Mouse (Mus musculus): ENCODE measurements at regions not wholly inside any gene's neighbourhood (a gene's known extent, or its start where the extent isn't known, plus 50 kb on each side); places are given as distances from the start of the nearest gene placed in this dataset.

DNA sequence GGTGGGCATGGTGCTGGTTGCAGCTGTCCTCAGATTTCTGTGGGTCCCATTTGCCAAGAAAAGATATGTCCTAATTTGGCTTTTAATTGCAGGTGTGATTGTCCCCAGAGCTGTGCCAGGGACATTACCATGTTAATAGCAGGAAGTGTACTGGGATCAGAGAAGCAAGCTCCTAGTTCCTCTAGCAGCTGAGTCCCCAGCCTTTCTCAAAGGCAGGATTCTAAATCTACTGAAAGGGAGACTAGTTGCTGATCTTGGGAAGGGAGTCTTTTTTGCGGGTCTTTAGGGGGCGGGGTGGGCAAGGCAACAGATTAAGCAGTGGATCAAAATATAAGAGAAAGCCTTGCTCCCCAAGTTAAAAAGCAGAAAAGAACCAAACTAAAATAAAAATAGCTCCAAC lies 122.3 kb upstream of the Ankrd55 start:
- no peaks in the 10 kb centered on the region for H3K9me3 ChIP-seq (ENCODE audit: control insufficient read depth, low read depth, low read length)
- H3K36me3 ChIP-seq (ENCODE audit: control insufficient read depth, insufficient read depth, low read length), result no peaks in the 10 kb centered on the region
- ATAC-seq (ENCODE audit: insufficient number of reproducible peaks, insufficient read depth, low FRiP score, low read depth), result no peak
- H3K27ac ChIP-seq (ENCODE audit: low read length), result no peak overlapping the region
- H3K27me3 ChIP-seq (ENCODE audit: control insufficient read depth, insufficient read depth, low read length), result no peaks in the 10 kb centered on the region
- H3K4me1 ChIP-seq (ENCODE audit: control insufficient read depth, insufficient read depth, low read length), result no peaks in the 10 kb centered on the region
- no peak overlapping the region for H3K9ac ChIP-seq (replicated peaks; ENCODE audit: low read depth, low read length)
- 81% methylated on average over 2 of the region's 2 CpGs for WGBS
- no peak overlapping the region for H3K4me2 ChIP-seq (replicated peaks; ENCODE audit: low read depth, low read length)
- H3K4me3 ChIP-seq (ENCODE audit: low read depth, low read length), result no peak overlapping the region

DNA sequence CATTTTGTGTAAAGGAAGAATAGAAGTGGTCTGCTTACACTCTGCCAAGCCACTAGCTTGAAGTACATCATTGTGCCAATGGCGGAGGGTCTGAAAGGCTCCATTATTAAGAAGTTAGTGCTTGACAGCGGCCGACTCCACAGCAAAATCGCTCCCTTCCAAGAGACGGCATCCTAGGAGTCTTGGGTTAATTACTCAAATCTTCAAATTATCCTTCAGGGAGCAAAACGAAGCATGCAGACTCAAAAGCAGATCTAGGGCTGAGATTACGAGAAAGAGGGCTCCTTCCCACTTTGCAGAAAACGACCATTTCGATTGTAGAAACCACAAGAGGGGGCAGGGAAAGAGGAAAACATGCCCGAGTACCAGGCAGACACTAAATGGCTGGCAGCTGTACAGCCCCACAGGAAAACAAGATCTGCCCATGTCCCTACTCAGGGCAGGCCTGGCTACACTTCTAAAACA lies 121.9 kb upstream of the Ankrd55 start:
- Histone ChIP-seq H3K9ac (replicated peaks; ENCODE audit: low read depth, low read length) (no peak overlapping the region), H3K27me3 (ENCODE audit: control insufficient read depth, insufficient read depth, low read length) (no peaks in the 10 kb centered on the region), H3K4me2 (replicated peaks; ENCODE audit: low read depth, low read length) (no peak overlapping the region), H3K4me3 (ENCODE audit: low read depth, low read length) (no peak overlapping the region), H3K27ac (ENCODE audit: low read length) (no peak overlapping the region), H3K9me3 (ENCODE audit: control insufficient read depth, low read depth, low read length) (no peaks in the 10 kb centered on the region), H3K4me1 (ENCODE audit: control insufficient read depth, insufficient read depth, low read length) (no peaks in the 10 kb centered on the region), H3K36me3 (ENCODE audit: control insufficient read depth, insufficient read depth, low read length) (no peaks in the 10 kb centered on the region)
- WGBS, result 74% methylated on average over 10 of the region's 10 CpGs
- ATAC-seq (ENCODE audit: insufficient number of reproducible peaks, insufficient read depth, low FRiP score, low read depth), result no peak

DNA sequence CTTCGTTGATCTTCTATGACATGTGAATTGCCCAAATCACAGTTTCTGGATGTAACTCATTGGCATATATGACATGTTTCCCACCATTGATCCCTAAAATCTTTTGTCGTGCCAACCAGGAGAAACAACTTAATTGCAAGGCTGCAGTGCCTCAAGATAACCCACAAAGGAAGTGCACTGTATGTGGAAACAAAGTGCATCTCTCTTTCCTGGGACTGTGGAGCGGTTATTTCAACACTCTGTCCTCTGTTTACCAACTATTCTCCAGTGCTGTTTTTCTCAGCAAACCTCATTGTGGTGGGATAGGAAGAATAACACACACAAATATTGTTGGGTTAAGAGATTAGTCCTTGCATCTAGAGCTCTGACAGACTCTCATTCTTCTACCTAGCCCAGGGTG lies 119.8 kb upstream of the Ankrd55 start:
- Histone ChIP-seq H3K36me3 (ENCODE audit: control insufficient read depth, insufficient read depth, low read length) (no peaks in the 10 kb centered on the region), H3K9ac (replicated peaks; ENCODE audit: low read depth, low read length) (no peak overlapping the region), H3K4me3 (ENCODE audit: low read depth, low read length) (no peak overlapping the region), H3K27ac (ENCODE audit: low read length) (no peak overlapping the region), H3K9me3 (ENCODE audit: control insufficient read depth, low read depth, low read length) (no peaks in the 10 kb centered on the region), H3K27me3 (ENCODE audit: control insufficient read depth, insufficient read depth, low read length) (no peaks in the 10 kb centered on the region), H3K4me1 (ENCODE audit: control insufficient read depth, insufficient read depth, low read length) (no peaks in the 10 kb centered on the region), H3K4me2 (replicated peaks; ENCODE audit: low read depth, low read length) (no peak overlapping the region)
- WGBS, result 83% methylated on average over 3 of the region's 3 CpGs
- no peak for ATAC-seq (ENCODE audit: insufficient number of reproducible peaks, insufficient read depth, low FRiP score, low read depth)

DNA sequence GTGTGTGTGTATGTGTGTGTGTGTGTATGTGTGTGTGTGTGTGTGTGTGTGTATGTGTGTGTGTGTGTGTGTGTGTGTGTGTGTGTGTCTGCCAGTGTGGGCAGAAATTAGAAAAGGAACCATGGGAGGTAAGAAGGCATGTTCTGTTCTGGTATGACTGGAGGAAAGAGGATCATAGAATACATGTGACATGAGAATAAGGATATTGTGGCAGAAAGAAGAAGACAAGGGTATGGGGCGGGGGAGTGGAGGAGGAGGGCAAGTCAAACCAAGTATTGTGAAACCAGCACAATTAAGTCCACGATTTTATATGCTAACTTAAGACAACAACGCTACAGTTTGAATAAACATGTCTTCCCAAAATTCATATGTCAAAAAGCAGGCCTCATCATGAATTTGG lies 117.4 kb upstream of the Ankrd55 start:
- ATAC-seq (ENCODE audit: insufficient number of reproducible peaks, insufficient read depth, low FRiP score, low read depth), result no peak
- no peaks in the 10 kb centered on the region for H3K4me1 ChIP-seq (ENCODE audit: control insufficient read depth, insufficient read depth, low read length)
- no peaks in the 10 kb centered on the region for H3K9me3 ChIP-seq (ENCODE audit: control insufficient read depth, low read depth, low read length)
- H3K36me3 ChIP-seq (ENCODE audit: control insufficient read depth, insufficient read depth, low read length), result no peaks in the 10 kb centered on the region
- H3K27ac ChIP-seq (ENCODE audit: low read length), result no peak overlapping the region
- WGBS, result 91% methylated on average over 3 of the region's 3 CpGs
- no peak overlapping the region for H3K4me2 ChIP-seq (replicated peaks; ENCODE audit: low read depth, low read length)
- H3K4me3 ChIP-seq (ENCODE audit: low read depth, low read length), result no peak overlapping the region
- H3K9ac ChIP-seq (replicated peaks; ENCODE audit: low read depth, low read length), result no peak overlapping the region
- no peaks in the 10 kb centered on the region for H3K27me3 ChIP-seq (ENCODE audit: control insufficient read depth, insufficient read depth, low read length)

DNA sequence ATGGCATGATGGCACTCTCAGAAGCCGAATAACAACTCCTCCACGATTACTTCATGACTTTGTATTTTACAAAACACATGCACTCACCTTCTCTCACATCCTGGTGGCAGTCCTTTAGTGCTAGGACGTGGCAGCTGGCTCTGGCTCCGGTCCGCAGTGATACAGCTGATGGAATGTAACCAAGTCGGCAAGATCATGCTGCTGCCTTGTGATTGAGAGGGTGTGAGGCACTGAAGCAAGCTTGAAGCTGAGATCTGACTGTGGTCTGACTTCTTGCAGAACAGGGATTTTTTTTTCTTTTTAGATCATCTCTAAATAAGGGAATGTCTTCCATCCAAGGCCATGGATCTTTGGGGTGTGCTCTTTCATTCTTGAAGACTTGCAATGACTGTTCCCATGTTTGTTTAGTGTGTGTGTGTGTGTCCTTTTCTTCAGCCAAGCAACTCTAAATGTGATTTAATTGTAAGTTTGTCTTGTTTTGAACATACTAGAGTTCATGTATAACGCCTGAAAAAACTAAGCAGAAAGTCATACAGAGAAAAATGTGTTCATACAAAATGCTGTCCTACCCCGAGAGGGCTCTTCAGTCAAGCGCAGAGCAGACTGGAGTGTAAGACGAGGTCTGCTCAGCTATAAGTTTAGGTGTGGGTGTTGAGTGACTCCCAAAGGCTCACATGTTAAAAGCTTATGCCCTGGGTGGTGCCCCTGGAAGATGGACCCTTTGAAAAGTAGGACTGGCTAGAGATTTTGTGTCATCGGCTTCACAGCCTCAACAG lies 116.1 kb upstream of the Ankrd55 start:
- WGBS, result 79% methylated on average over 11 of the region's 11 CpGs
- Histone ChIP-seq H3K4me3 (ENCODE audit: low read depth, low read length) (no peak overlapping the region), H3K27ac (ENCODE audit: low read length) (no peak overlapping the region), H3K9ac (replicated peaks; ENCODE audit: low read depth, low read length) (no peak overlapping the region), H3K9me3 (ENCODE audit: control insufficient read depth, low read depth, low read length) (no peaks in the 10 kb centered on the region), H3K36me3 (ENCODE audit: control insufficient read depth, insufficient read depth, low read length) (no peaks in the 10 kb centered on the region), H3K4me2 (replicated peaks; ENCODE audit: low read depth, low read length) (no peak overlapping the region), H3K4me1 (ENCODE audit: control insufficient read depth, insufficient read depth, low read length) (no peaks in the 10 kb centered on the region), H3K27me3 (ENCODE audit: control insufficient read depth, insufficient read depth, low read length) (no peaks in the 10 kb centered on the region)
- ATAC-seq (ENCODE audit: insufficient number of reproducible peaks, insufficient read depth, low FRiP score, low read depth), result no peak

DNA sequence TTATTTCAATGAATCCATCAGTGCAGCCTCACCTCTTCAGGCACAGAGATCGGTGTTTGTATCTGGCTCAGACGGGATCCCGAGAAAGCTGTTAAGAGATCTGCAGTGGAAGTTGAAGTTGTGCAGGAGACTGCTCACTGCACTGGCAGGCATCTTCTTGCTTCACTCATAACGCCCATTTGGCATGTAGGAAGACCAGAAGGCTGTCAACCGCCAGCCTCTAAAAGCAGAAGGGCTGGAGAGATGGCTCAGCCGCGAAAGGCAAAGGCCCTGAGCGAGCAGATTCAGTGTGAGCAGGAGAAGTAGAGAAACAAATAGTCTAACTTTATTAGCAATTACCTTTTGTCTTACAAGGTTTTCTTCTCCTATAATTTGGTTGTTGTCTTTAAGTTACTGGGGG lies 114.3 kb upstream of the Ankrd55 start:
- Histone ChIP-seq H3K4me1 (ENCODE audit: control insufficient read depth, insufficient read depth, low read length) (no peaks in the 10 kb centered on the region), H3K9me3 (ENCODE audit: control insufficient read depth, low read depth, low read length) (no peaks in the 10 kb centered on the region), H3K27ac (ENCODE audit: low read length) (no peak overlapping the region), H3K27me3 (ENCODE audit: control insufficient read depth, insufficient read depth, low read length) (no peaks in the 10 kb centered on the region), H3K4me2 (replicated peaks; ENCODE audit: low read depth, low read length) (no peak overlapping the region), H3K36me3 (ENCODE audit: control insufficient read depth, insufficient read depth, low read length) (no peaks in the 10 kb centered on the region), H3K9ac (replicated peaks; ENCODE audit: low read depth, low read length) (no peak overlapping the region), H3K4me3 (ENCODE audit: low read depth, low read length) (no peak overlapping the region)
- WGBS, result 76% methylated on average over 8 of the region's 8 CpGs
- ATAC-seq (ENCODE audit: insufficient number of reproducible peaks, insufficient read depth, low FRiP score, low read depth), result no peak

DNA sequence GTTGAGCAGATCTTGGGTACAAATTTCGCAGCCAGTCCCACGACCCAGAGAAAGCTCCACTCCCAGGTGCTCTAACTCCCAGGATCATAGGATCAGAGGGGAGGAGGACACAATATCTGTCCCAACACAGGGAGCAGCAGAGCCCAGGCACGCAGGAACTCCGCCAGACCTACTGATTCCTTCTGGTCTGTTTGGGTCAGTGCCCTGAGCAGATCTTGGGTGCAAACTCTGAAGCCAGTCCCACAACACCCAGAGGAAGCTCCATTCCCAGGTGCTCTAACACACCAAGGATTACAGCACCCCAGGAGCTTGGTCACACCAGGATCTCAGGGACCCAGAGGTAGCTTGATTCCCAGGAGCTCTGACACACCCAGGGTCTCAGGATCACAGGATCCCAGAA lies 110.2 kb upstream of the Ankrd55 start:
- ATAC-seq (ENCODE audit: insufficient number of reproducible peaks, insufficient read depth, low FRiP score, low read depth), result no peak
- H3K27me3 ChIP-seq (ENCODE audit: control insufficient read depth, insufficient read depth, low read length), result no peaks in the 10 kb centered on the region
- no peaks in the 10 kb centered on the region for H3K4me1 ChIP-seq (ENCODE audit: control insufficient read depth, insufficient read depth, low read length)
- H3K4me2 ChIP-seq (replicated peaks; ENCODE audit: low read depth, low read length), result no peak overlapping the region
- H3K9me3 ChIP-seq (ENCODE audit: control insufficient read depth, low read depth, low read length), result no peaks in the 10 kb centered on the region
- H3K36me3 ChIP-seq (ENCODE audit: control insufficient read depth, insufficient read depth, low read length), result no peaks in the 10 kb centered on the region
- WGBS, result 92% methylated on average over 4 of the region's 4 CpGs
- H3K27ac ChIP-seq (ENCODE audit: low read length), result no peak overlapping the region
- no peak overlapping the region for H3K4me3 ChIP-seq (ENCODE audit: low read depth, low read length)
- H3K9ac ChIP-seq (replicated peaks; ENCODE audit: low read depth, low read length), result no peak overlapping the region

DNA sequence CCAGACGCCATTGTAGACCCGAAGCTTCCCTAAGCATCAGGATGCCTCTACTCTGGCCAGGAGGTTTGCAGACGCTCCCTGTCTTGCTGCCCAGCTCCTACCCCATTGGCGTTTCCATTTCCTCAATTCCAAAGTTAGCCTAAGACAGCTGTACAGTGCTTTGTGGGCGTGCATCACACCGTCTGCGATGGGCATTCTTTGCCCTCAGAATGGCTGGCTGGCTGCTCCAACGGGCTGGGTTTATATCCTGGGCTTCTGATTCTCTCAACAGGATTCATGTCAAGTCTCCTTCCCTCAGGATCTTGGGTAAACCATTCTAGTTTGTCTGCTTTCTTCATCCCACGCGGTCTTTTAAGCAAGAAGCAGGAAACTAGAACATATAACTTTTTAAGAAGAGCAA lies 104.3 kb upstream of the Ankrd55 start:
- H3K27ac ChIP-seq (ENCODE audit: low read length), result no peak overlapping the region
- H3K4me3 ChIP-seq (ENCODE audit: low read depth, low read length), result no peak overlapping the region
- no peaks in the 10 kb centered on the region for H3K9me3 ChIP-seq (ENCODE audit: control insufficient read depth, low read depth, low read length)
- peaks cover 9% of the 10 kb centered on the region; the same call in 1 of the 2 replicates for H3K4me1 ChIP-seq (ENCODE audit: control insufficient read depth, insufficient read depth, low read length)
- no peak overlapping the region for H3K4me2 ChIP-seq (replicated peaks; ENCODE audit: low read depth, low read length)
- H3K27me3 ChIP-seq (ENCODE audit: control insufficient read depth, insufficient read depth, low read length), result no peaks in the 10 kb centered on the region
- no peaks in the 10 kb centered on the region for H3K36me3 ChIP-seq (ENCODE audit: control insufficient read depth, insufficient read depth, low read length)
- ATAC-seq (ENCODE audit: insufficient number of reproducible peaks, insufficient read depth, low FRiP score, low read depth), result no peak
- no peak overlapping the region for H3K9ac ChIP-seq (replicated peaks; ENCODE audit: low read depth, low read length)
- WGBS, result 94% methylated on average over 10 of the region's 10 CpGs

DNA sequence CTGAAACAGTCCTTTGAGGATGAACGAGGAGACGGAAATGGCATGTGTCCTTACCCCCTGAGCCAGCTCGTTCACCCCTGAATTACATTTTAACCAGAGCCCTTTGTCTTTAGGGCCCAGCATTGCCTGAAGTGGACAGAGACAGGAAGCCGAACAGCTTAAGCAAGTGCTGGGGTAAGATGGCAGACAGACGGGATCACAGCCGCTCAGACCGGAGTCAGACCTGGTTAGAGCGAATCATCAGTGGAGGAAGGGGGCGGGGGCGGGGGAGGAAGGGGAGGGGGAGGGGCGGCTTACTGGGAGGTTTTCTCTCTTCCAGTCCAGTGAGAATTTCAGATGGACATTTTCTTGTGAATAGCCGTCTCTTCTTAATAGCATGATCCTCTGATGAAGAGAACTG lies 103.1 kb upstream of the Ankrd55 start:
- peaks cover 16% of the 10 kb centered on the region; the same call in 1 of the 2 replicates for H3K4me1 ChIP-seq (ENCODE audit: control insufficient read depth, insufficient read depth, low read length)
- no peak overlapping the region for H3K9ac ChIP-seq (replicated peaks; ENCODE audit: low read depth, low read length)
- H3K9me3 ChIP-seq (ENCODE audit: control insufficient read depth, low read depth, low read length), result no peaks in the 10 kb centered on the region
- H3K36me3 ChIP-seq (ENCODE audit: control insufficient read depth, insufficient read depth, low read length), result no peaks in the 10 kb centered on the region
- H3K27ac ChIP-seq (ENCODE audit: low read length), result no peak overlapping the region
- ATAC-seq (ENCODE audit: insufficient number of reproducible peaks, insufficient read depth, low FRiP score, low read depth), result no peak
- 25% methylated on average over 9 of the region's 12 CpGs for WGBS
- no peaks in the 10 kb centered on the region for H3K27me3 ChIP-seq (ENCODE audit: control insufficient read depth, insufficient read depth, low read length)
- no peak overlapping the region for H3K4me3 ChIP-seq (ENCODE audit: low read depth, low read length)
- H3K4me2 ChIP-seq (replicated peaks; ENCODE audit: low read depth, low read length), result no peak overlapping the region
